Mouse (Mus musculus) lung, postnatal 4 days (tissue): ENCODE results near the gene Itpkb.

Source experiments
- DNase-seq, 2 experiments: peaks; one replicate each; pipeline ENCODE4 v3.0.0; 2021

Gene Itpkb

GRCm38 (mm10) chr1:180400691-180401455 lies 70.6 kb downstream of the Itpkb start:
- DNase-seq: no peak

GRCm38 (mm10) chr1:180401725-180402124 lies 71.4 kb downstream of the Itpkb start:
- DNase-seq: peak; percentile 32 to 52

GRCm38 (mm10) chr1:180402481-180403081 lies 72.3 kb downstream of the Itpkb start:
- DNase-seq: peak; percentile 55 to 64

GRCm38 (mm10) chr1:180403357-180403693 lies 73.0 kb downstream of the Itpkb start:
- no peak for DNase-seq

GRCm38 (mm10) chr1:180403694-180404606 lies 73.7 kb downstream of the Itpkb start:
- peak; percentile 78 to 85 for DNase-seq

- DNase-seq: no peak
These were observed 74.4 kb downstream of the Itpkb start for GRCm38 (mm10) chr1:180404706-180405105.

- DNase-seq: peak; percentile 63 to 78
These were observed 75.5 kb downstream of the Itpkb start for GRCm38 (mm10) chr1:180405576-180406335.

GRCm38 (mm10) chr1:180406336-180407035 lies 76.2 kb downstream of the Itpkb start:
- DNase-seq: no peak

GRCm38 (mm10) chr1:180407171-180407671 lies 76.9 kb downstream of the Itpkb start:
- DNase-seq: peak; percentile 82 to 85

- no peak for DNase-seq
These were observed 77.7 kb downstream of the Itpkb start for GRCm38 (mm10) chr1:180407727-180408719.

GRCm38 (mm10) chr1:180408832-180409231 lies 78.5 kb downstream of the Itpkb start:
- DNase-seq: peak in 1 of 2 experiments; percentile 44

GRCm38 (mm10) chr1:180409771-180410170 lies 79.5 kb downstream of the Itpkb start:
- DNase-seq: no peak

- no peak for DNase-seq
These were observed 80.0 kb downstream of the Itpkb start for GRCm38 (mm10) chr1:180410306-180410705.

GRCm38 (mm10) chr1:180415064-180415463 lies 84.8 kb downstream of the Itpkb start:
- DNase-seq: no peak

GRCm38 (mm10) chr1:180415836-180416235 lies 85.6 kb downstream of the Itpkb start:
- DNase-seq: no peak

- DNase-seq: peak; percentile 57 to 62
These were observed 86.8 kb downstream of the Itpkb start for GRCm38 (mm10) chr1:180417118-180417517.

- DNase-seq: no peak
These were observed 88.8 kb downstream of the Itpkb start for GRCm38 (mm10) chr1:180419059-180419458.

- DNase-seq: no peak
These were observed 90.3 kb downstream of the Itpkb start for GRCm38 (mm10) chr1:180420496-180421164.

GRCm38 (mm10) chr1:180421165-180421909 lies 91.1 kb downstream of the Itpkb start:
- peak in 1 of 2 experiments; percentile 39 for DNase-seq
